Mouse (Mus musculus) forebrain, embryonic 15.5 days (tissue): ENCODE data around the gene Galt. TPM values are rescaled to one million over a fixed set of nuclear protein-coding genes. Genes with fewer than 3 reads are reported as not detected.

Source experiments
- polyA plus RNA-seq: library from polyadenylated mRNA; unstranded; fragments of >200 nt; fragmentation: Nextera tagmentation; extraction: Ambion mirVana; gene quantifications from 2 replicates; pipeline ENCODE4 v1.2.1, GENCODE M21; 2015

The Galt gene
- polyA plus RNA-seq, 1 experiment from 2014 or later: 23.5 TPM

Other genes starting within 250 kb of the Galt start
- 9.4 and 15.7 TPM in 2 replicates for gene 1110017D15Rik, start 237.9 kb upstream of the Galt start, polyA plus RNA-seq
- gene Fam219a, start 185.7 kb upstream of the Galt start, polyA plus RNA-seq: 14.3 and 14.7 TPM in 2 replicates
- gene Dnaic1, start 185.5 kb upstream of the Galt start, polyA plus RNA-seq: 2.0 TPM in 2 replicates
- 58.3 and 66.4 TPM in 2 replicates for gene Enho, start 114.9 kb upstream of the Galt start, polyA plus RNA-seq
- 15.8 and 16.6 TPM in 2 replicates for gene Cntfr, start 58.1 kb upstream of the Galt start, polyA plus RNA-seq
- gene Il11ra1, start 55.2 kb upstream of the Galt start, polyA plus RNA-seq: 23.8 and 26.4 TPM in 2 replicates
- gene Rpp25l, start 41.7 kb upstream of the Galt start, polyA plus RNA-seq: 58.0 and 70.0 TPM in 2 replicates
- gene Dctn3, start 32.1 kb upstream of the Galt start, polyA plus RNA-seq: 304 and 307 TPM in 2 replicates
- 0.13 and 0.18 TPM in 2 replicates for gene Arid3c, start 24.1 kb upstream of the Galt start, polyA plus RNA-seq
- 46.3 and 46.5 TPM in 2 replicates for gene Sigmar1, start 929 bp downstream of the Galt start, polyA plus RNA-seq
- gene Ccl27a, start 19.0 kb downstream of the Galt start, polyA plus RNA-seq: 213 and 219 TPM in 2 replicates
- gene Gm21541, start 148.4 kb downstream of the Galt start, polyA plus RNA-seq: not detected in 2 replicates
- 9.8 and 11.2 TPM in 2 replicates for gene Gm20878, start 186.3 kb downstream of the Galt start, polyA plus RNA-seq
- 0.40 and 0.60 TPM in 2 replicates for gene Fam205a4, start 210.8 kb downstream of the Galt start, polyA plus RNA-seq